Mouse (Mus musculus) neural tube, embryonic 14.5 days (tissue): ENCODE data around the gene Unk. TPM values are rescaled to one million over a fixed set of nuclear protein-coding genes. Genes with fewer than 3 reads are reported as not detected.

Experiments
- ATAC-seq: fragments of 200-750 bp; cut with Nextera tagmentation; 2 replicates; pipeline ENCODE4 v1.8.0; 2017; ENCODE audit warnings: low read depth, mild to moderate bottlenecking, moderate TSS enrichment, moderate library complexity
- H3K27ac ChIP-seq: fragments of 300-500 bp; sonication (generic); 2 replicates; pipeline ENCODE4 v1.5.1; 2014; ENCODE audit warnings: low read depth, mild to moderate bottlenecking, control low read depth, low read length, moderate library complexity, mixed read lengths
- H3K27me3 ChIP-seq: fragments of 300-500 bp; sonication (generic); 2 replicates; pipeline ENCODE4 v1.6.1; 2014; ENCODE audit warnings: low read length; ENCODE audit not compliant: control insufficient read depth, insufficient read depth
- H3K36me3 ChIP-seq: fragments of 300-500 bp; sonication (generic); 2 replicates; pipeline ENCODE4 v1.6.1; 2014; ENCODE audit warnings: low read length, mixed read lengths; ENCODE audit not compliant: control insufficient read depth, insufficient read depth
- H3K4me1 ChIP-seq: fragments of 300-500 bp; sonication (generic); 2 replicates; pipeline ENCODE4 v1.6.1; 2014; ENCODE audit warnings: low read length; ENCODE audit not compliant: control insufficient read depth, insufficient read depth
- H3K4me2 ChIP-seq: fragments of 300-500 bp; sonication (generic); 2 replicates; pipeline ENCODE4 v1.6.1; 2014; ENCODE audit warnings: mild to moderate bottlenecking, low read depth, low read length, control low read depth
- H3K4me3 ChIP-seq: fragments of 300-500 bp; sonication (generic); 2 replicates; pipeline ENCODE4 v1.5.1; 2014; ENCODE audit warnings: low read depth, low read length, control low read depth, mixed read lengths
- H3K9ac ChIP-seq: fragments of 300-500 bp; sonication (generic); replicated peaks from 2 replicates; pipeline ENCODE4 v1.6.1; 2014; ENCODE audit warnings: low read depth, mild to moderate bottlenecking, control low read depth, low read length, mixed read lengths
- H3K9me3 ChIP-seq: fragments of 300-500 bp; sonication (generic); 2 replicates; pipeline ENCODE4 v1.6.1; 2016; ENCODE audit warnings: low read length; ENCODE audit not compliant: control insufficient read depth
- WGBS: fragments of 180-500 bp; shearing (Covaris S2); extraction: QIAGEN DNeasy Blood & Tissue Kit; methylation state at CpG from one replicate; pipeline ENCODE4 v1.1.7; 2014; 5-methylcytosine and 5-hydroxymethylcytosine counted together
- polyA plus RNA-seq: library from polyadenylated mRNA; unstranded; fragments of >200 nt; fragmentation: Nextera tagmentation; extraction: Ambion mirVana; gene quantifications from 2 replicates; pipeline ENCODE4 v1.2.1, GENCODE M21; 2014

The Unk gene
- polyA plus RNA-seq, 1 experiment from 2014 or later: 29.1 TPM

DNA sequence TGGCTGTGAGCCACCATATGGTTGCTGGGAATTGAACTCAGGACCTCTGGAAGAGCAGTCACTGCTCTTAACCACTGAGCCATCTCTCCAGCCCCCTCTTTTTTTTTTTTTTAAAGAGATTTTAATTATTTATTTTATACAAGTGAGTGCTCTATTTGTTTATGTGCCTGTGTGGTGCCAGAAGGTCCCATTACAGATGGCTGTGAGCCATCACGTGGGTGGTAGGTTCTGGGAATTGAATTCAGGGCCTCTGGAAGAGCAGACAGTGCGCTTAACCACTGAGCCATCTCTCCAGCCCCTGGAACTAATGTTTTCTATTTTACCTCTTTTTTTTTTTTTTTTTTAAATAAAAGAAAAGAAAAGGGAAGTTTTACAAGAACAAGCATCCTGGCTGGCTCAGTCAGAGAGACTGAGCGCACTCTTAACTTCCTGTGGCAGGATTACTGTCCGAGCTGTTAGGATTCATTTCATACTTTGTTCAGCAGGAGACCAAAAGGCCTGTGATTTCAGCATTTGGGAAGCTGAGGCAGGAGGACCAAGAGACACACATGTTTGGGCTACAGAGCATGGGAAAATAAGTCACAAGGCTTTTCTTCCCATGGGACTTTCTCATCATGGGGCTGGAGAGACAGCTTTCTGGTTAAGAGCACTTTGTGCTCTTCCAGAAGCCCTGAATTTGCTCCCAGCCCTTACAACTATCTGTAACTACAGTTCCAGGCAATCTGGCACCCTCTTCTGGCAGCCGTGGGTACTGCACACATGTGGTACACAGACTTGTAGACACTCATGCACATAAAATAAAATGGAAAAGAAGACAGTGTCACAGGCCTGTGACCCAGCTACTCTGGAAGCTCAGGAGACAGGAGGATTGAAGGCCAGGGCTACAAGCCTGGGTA lies 66.3 kb downstream of the Unk start:
- H3K27ac ChIP-seq: no peak overlapping the region
- no peaks in the 10 kb centered on the region for H3K4me1 ChIP-seq
- WGBS: 87% methylated on average over 5 of the region's 5 CpGs
- H3K9ac ChIP-seq: no peak overlapping the region
- H3K4me2 ChIP-seq: no peak overlapping the region
- no peaks in the 10 kb centered on the region for H3K36me3 ChIP-seq
- H3K27me3 ChIP-seq: no peaks in the 10 kb centered on the region
- ATAC-seq: no peak
- H3K9me3 ChIP-seq: no peaks in the 10 kb centered on the region
- no peak overlapping the region for H3K4me3 ChIP-seq

DNA sequence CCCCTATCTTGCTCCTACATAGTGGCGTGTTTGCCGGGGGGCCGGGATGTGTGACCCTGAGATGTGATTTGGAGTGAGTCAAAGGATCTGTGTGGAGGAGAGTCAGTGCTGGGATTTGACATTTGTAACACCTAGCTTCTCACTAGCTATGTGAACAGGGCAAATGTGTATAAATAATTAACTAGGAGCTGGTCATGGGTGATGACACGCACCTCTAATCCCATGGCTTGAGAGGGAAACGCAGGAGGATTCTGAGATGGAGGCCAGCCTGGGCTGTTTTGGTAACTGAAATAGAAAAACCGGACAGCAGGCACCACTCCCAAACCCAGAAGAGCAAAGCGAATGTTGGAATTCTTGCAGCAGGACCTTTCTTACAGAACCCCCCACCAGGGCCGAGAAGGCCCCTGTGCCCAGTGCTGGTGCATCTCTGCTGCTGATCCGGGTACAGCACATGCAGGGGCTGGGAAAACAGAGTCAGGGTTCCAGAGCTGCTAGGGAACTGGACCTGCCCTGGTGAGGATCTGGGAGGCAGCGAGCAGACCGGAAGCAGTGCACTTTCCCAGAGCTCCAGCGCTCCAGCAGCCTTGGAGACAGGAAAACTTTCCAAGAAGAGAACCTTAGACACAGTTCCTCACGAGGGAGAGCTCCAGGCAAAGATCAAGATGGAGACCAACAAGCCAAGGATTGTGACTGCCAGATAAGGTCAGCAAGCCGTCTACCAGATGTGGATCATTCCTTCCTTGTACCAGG lies 68.8 kb downstream of the Unk start:
- Histone ChIP-seq H3K4me3 (no peak overlapping the region), H3K9me3 (no peaks in the 10 kb centered on the region), H3K36me3 (no peaks in the 10 kb centered on the region), H3K4me2 (no peak overlapping the region), H3K9ac (no peak overlapping the region), H3K27me3 (no peaks in the 10 kb centered on the region), H3K4me1 (no peaks in the 10 kb centered on the region), H3K27ac (no peak overlapping the region)
- WGBS: 74% methylated on average over 14 of the region's 14 CpGs
- ATAC-seq: no peak

DNA sequence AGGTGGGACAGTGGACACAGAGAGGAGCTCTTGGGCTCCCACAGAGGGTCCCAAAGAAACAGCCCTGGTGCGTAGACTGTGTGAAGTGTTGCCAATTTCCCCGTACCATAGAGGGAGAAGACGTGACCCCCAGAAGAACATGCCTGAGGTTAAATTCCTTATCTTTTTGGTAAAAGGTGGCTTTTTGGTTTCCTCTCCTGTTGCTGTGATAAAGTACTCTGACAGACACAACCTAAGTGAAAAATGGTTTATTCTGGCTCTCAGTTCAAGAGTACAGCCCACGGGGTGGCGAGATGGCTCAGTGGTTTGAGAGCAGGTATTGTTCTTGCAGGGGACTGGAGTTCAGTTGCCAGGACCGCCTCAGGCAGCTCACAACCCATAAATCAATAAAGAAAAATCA lies 69.3 kb downstream of the Unk start:
- no peaks in the 10 kb centered on the region for H3K9me3 ChIP-seq
- no peak for ATAC-seq
- H3K4me2 ChIP-seq: no peak overlapping the region
- H3K27ac ChIP-seq: no peak overlapping the region
- H3K4me1 ChIP-seq: peaks cover 2% of the 10 kb centered on the region
- H3K9ac ChIP-seq: no peak overlapping the region
- 87% methylated on average over 6 of the region's 6 CpGs for whole genome bisulfite sequencing
- H3K27me3 ChIP-seq: no peaks in the 10 kb centered on the region
- no peak overlapping the region for H3K4me3 ChIP-seq
- H3K36me3 ChIP-seq: no peaks in the 10 kb centered on the region

DNA sequence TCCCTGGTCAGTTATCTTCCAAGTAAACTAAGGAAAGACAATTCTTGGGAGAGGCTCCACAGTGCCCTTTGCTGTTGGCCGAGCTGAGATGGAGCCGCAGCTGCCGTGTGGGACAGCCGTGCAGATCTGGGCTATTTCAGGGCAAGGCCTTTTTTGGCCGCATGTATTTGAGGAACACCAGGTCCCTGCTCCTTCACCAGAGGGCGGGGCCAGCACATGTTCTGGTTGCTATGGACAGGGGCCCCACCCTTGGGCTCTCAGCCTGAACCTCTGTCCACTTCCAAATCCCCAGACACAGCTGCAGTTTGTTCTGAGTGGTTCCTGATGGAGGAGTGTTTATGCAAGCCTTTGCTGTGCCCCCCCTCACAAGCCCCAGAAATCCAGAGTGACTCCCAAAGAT lies 70.3 kb downstream of the Unk start:
- H3K27ac ChIP-seq: no peak overlapping the region
- 83% methylated on average over 6 of the region's 6 CpGs for WGBS
- H3K4me2 ChIP-seq: no peak overlapping the region
- peaks cover 4% of the 10 kb centered on the region for H3K4me1 ChIP-seq
- H3K27me3 ChIP-seq: no peaks in the 10 kb centered on the region
- ATAC-seq: no peak
- no peaks in the 10 kb centered on the region for H3K36me3 ChIP-seq
- no peaks in the 10 kb centered on the region for H3K9me3 ChIP-seq
- no peak overlapping the region for H3K9ac ChIP-seq
- no peak overlapping the region for H3K4me3 ChIP-seq

DNA sequence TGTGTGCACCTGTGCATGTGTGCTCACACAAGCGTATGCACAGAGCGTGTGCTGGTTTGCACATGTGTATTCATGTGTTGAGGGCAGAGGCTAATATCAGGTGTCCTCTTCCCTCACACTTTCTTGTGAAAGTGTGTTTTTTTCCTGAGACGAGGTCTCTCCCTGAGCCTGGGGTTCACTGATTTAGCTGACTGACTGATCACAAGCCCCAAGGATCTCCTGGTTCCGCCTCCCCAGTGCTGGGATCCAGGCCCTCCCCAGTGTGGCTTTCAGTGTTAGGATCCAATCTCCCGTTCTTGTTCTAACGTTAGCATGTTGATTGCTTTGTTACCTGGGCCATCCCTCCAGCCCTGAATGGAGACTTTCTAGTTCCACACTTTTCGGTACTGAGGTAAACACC lies 70.7 kb downstream of the Unk start:
- Histone ChIP-seq H3K9ac (no peak overlapping the region), H3K27ac (peak overlapping the region; percentile 78; the same call in 1 of the 2 replicates), H3K4me1 (peaks cover 4% of the 10 kb centered on the region), H3K4me3 (no peak overlapping the region), H3K9me3 (no peaks in the 10 kb centered on the region), H3K36me3 (no peaks in the 10 kb centered on the region), H3K4me2 (no peak overlapping the region), H3K27me3 (no peaks in the 10 kb centered on the region)
- ATAC-seq: no peak
- 86% methylated on average over 7 of the region's 7 CpGs for WGBS

DNA sequence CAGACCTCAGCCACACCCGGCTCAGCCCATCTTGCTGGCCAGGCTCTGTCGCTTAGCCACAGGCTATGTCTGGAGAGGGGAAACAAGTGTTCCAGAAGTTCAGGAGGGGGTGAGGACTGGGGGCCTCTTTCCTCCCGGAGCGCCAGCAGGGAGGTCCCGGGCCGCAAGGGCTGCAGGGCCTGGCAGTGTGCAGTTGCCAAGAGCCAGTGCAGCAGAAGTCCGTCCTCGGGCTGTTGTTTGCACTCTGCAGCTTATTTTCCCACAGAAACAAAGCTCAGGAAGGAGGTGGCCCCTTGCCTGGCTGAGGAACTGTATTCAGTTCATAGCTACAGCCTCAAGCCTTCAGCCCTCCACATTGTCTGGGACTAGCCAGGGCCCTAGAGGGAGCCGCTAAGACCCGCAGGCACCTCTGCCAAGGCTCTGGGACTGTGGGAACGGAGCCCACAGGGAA lies 71.8 kb downstream of the Unk start:
- 30% methylated on average over 11 of the region's 11 CpGs for WGBS
- H3K9ac ChIP-seq: no peak overlapping the region

DNA sequence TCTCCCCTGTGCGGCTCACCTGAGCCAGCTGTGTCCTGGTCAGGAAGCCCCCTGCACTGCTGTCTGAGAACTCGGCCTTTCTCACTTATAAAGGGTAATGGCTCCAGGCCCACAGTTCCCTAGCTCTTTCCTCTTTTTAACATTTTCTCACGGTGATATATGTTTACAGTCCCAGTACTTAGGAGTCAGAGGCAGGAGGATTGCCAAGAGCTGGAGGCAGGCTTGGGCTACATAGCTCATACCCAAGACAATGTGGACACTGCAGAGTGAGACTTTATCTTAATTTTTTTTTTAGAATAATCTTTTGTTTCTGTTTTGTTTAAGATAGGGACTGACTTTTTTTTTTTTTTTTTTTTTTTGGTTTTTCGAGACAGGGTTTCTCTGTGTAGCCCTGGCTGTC lies 72.3 kb downstream of the Unk start:
- no peak for ATAC-seq
- WGBS: 63% methylated on average over 3 of the region's 4 CpGs
- H3K4me2 ChIP-seq: no peak overlapping the region

More for the DNA sequence above, 71.8 kb downstream of the Unk start:
- no peaks in the 10 kb centered on the region for H3K36me3 ChIP-seq
- H3K4me1 ChIP-seq: peaks cover 4% of the 10 kb centered on the region
- no peaks in the 10 kb centered on the region for H3K9me3 ChIP-seq
- ATAC-seq: peak; percentile 61; the same call in 1 of the 2 replicates
- peak overlapping the region; percentile 78 for H3K27ac ChIP-seq
- H3K27me3 ChIP-seq: peaks cover 4% of the 10 kb centered on the region
- no peak overlapping the region for H3K4me3 ChIP-seq
- H3K4me2 ChIP-seq: no peak overlapping the region

DNA sequence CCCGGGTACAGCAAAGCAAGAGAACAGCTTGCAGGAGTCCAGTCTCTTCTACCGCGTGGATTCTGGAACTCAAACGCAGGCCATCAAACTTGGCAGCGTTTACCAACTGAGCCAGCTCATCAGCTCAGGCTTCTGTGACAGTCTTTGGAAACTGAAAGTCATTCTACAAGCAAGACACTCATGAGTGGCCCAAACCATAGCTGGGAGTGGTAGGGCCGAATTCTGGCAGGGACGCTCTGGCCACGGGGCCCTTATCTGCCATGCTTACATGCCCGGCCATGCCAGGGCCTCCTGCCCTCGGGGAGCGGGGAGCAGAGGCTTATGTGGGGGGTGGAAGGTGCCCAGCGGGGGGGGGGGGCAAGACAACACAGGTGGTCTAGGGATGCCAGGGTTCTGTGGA lies 73.5 kb downstream of the Unk start:
- Histone ChIP-seq H3K27me3 (peaks cover 19% of the 10 kb centered on the region), H3K4me2 (no peak overlapping the region), H3K27ac (no peak overlapping the region), H3K9ac (no peak overlapping the region), H3K36me3 (no peaks in the 10 kb centered on the region), H3K9me3 (no peaks in the 10 kb centered on the region), H3K4me3 (no peak overlapping the region), H3K4me1 (peaks cover 4% of the 10 kb centered on the region)
- 86% methylated on average over 11 of the region's 12 CpGs for WGBS
- no peak for ATAC-seq

More for the DNA sequence above, 72.3 kb downstream of the Unk start:
- Histone ChIP-seq H3K9me3 (no peaks in the 10 kb centered on the region), H3K4me1 (peaks cover 4% of the 10 kb centered on the region), H3K9ac (no peak overlapping the region), H3K4me3 (no peak overlapping the region), H3K27me3 (peaks cover 9% of the 10 kb centered on the region), H3K36me3 (no peaks in the 10 kb centered on the region), H3K27ac (peak overlapping the region; percentile 78)
